Mouse (Mus musculus) erythroid progenitor cell, adult 5-6 weeks (primary cell): ENCODE data around the gene Nr6a1. TPM values are rescaled to one million over a fixed set of nuclear protein-coding genes. Genes with fewer than 3 reads are reported as not detected.

ENCODE experiments used
- ATAC-seq: replicated peaks from 2 replicates; pipeline ENCODE4 v1.8.0; 2016; ENCODE audit warnings: moderate number of reproducible peaks, mild to moderate bottlenecking, moderate TSS enrichment, inconsistent platforms; ENCODE audit not compliant: poor library complexity, low FRiP score, severe bottlenecking
- total RNA-seq, 2 experiments: library from RNA; stranded (forward) in 1 of 2; stranded (reverse) in 1 of 2; fragments of 150-400 nt in 1 of 2; fragments of 186-747, 209-891 nt in 1 of 2; gene quantifications; 2 replicates each; pipeline versions ENCODE4 v1.2.3 to v1.2.4; 2015 to 2017; ENCODE audit warnings: low replicate concordance in 2 of 2

The Nr6a1 gene
- total RNA-seq (2015; ENCODE audit: low replicate concordance) (0.84 TPM in 1 of 2 replicates, not detected in the other), total RNA-seq (2017; ENCODE audit: low replicate concordance) (0.13 TPM in 1 of 2 replicates, not detected in the other)

GRCm38 (mm10) chr2:38927115-38927979 lies at the start of gene Nr6a1:
Nr6a1 (minus strand) TSS chr2:38927688.
- ATAC-seq = peak; percentile 56

GRCm38 (mm10) chr2:38975941-38976805 lies 48.7 kb upstream of the Nr6a1 start:
- ATAC-seq = 0 out of 2 replicates have a peak, but pooled peaks have one; percentile 23

- ATAC-seq = no peak
Observed at GRCm38 (mm10) chr2:38975181-38975580, 47.7 kb upstream of the Nr6a1 start.

DNA sequence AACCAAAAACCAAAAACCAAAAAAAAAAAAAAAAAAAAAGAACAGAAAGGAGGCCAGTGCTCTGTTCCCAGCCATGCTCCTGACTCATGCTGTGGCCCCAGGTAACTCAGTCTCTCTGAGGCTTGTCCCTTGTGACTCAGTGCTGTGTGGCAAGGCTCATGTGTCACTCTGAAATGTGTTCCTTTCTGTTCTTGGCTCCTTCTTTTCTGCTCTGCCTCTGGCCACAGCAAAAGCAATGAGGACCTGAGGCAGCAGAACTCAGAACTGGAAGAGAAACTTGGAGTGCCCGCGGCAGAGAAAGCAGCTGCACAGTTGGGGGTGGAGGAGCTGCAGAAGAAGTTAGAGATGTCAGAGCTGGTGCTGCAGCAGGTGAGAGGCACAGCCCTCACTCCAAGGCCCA lies 46.7 kb upstream of the Nr6a1 start:
- no peak for ATAC-seq

DNA sequence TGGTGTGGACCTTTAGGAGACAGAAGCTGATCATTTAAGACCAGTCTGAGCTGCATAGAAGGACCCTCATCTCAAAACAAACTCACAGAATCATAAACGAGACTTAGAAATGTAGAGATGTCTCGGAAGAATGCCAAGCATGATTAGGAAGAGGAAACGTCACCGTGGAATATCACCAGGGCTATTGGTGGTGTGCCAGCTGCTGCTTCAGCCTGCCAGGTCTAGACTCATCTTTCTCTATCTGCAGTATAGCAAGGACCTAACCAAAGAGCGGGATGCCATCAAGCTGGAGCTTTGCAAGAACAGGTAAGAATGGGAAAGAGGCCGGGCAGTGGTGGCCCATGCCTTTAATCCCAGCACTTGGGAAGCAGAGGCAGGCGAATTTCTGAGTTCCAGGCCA lies 46.2 kb upstream of the Nr6a1 start:
- ATAC-seq = no peak

DNA sequence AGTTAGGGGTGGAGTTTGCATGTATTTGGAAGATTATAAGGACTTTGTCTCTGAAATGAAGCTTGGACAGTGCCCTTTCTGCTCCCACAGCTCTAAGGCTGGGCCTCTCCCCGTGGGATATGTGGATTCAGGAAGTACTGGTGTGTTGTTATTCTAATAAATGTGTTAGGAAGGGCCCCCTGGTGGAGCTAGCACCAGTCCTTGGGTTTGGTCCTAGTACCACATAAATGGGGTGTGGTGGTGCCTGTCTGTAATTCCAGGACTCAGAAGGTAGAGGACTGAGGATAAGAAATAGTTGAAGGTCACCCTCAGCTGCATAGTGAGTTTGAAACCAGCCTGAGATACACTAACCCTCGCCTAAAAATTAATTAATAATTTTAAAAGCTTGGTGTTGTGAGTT lies 45.7 kb upstream of the Nr6a1 start:
- ATAC-seq = no peak

DNA sequence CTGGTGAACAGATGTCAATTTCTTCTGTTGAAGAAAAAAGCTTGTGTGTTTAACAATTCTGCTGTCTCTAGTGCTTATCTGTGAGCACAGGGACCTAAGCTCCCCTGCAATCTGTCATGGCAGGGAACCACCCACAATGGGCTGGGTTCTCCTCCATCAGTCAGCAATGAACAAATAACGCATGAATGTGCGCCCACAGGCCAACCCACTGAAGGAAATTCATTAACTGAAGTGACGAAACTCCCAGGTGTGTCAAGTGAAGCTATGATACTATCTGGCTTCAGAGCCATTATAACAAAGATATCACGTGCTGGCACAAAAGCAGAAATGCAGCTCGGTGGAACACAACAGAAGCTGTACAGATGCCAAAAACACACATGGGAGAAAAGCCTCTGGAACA lies 42.6 kb upstream of the Nr6a1 start:
- ATAC-seq = peak; percentile 95

DNA sequence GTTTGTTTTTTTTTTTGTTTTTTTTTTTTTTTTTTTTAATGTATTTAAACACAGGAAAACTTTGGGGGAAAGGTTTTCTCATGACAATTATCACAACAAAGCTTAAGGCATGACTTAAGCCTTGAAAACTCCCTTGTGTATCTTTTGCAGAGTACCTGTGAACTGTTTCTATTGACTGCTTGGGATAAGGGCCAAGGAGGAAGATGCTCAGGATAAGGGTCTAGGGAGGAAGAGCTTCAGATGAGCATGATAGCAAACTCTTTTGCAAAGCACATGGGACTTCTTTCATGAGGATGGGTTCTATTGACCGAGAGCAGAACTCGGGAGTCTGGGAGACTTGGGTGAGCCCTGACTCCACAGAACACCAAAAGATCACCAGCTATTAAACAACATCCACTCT lies 42.2 kb upstream of the Nr6a1 start:
- ATAC-seq = no peak

- no peak for ATAC-seq
Observed at GRCm38 (mm10) chr2:38964198-38964597, 36.7 kb upstream of the Nr6a1 start.

- ATAC-seq = no peak
Observed at GRCm38 (mm10) chr2:38957671-38958223, 30.3 kb upstream of the Nr6a1 start.

DNA sequence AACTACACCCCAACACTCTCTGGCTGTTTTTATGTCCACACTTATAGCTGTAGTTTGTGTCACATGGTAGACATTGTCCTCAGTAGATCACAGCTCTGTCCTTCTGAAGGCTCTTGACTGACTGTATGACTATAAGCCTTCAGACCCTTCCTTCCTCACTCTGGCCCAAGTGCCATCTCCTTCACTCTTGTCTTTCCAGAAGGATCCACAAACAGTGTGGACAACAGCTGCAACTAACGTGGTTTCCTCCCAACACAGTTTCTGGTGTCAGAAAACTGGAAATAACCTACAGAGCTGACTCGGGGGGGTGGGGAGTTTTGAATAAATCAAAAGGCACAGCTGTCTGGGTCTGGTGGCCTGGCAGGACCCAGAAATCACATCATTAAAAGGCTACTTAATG lies 28.6 kb upstream of the Nr6a1 start:
- ATAC-seq = no peak

GRCm38 (mm10) chr2:38953152-38953883 lies 25.8 kb upstream of the Nr6a1 start:
- ATAC-seq = no peak

GRCm38 (mm10) chr2:38950281-38950719 lies 22.8 kb upstream of the Nr6a1 start:
- peak; percentile 89 for ATAC-seq

GRCm38 (mm10) chr2:38947566-38947965 lies 20.1 kb upstream of the Nr6a1 start:
- no peak for ATAC-seq

GRCm38 (mm10) chr2:38944460-38945161 lies 17.1 kb upstream of the Nr6a1 start:
- no peak for ATAC-seq

DNA sequence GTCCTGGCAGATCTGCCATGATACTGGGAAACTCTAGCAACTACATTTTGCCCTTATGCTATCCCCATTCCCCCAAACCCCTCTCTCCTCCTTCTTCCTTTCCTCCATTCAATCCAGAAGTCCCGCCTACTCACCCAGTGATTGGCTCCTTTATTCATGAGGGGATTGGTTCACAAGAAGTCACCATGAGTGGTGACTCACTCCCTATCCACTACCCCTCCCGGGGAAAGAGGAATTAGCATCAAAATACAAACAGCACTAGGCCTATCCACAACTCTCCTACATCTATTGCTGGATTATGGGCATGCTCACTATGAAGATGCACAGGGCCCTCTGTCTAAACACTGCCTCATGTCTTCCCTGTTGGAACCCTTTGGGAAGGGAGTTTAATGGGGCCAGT lies 16.5 kb upstream of the Nr6a1 start:
- ATAC-seq = no peak

DNA sequence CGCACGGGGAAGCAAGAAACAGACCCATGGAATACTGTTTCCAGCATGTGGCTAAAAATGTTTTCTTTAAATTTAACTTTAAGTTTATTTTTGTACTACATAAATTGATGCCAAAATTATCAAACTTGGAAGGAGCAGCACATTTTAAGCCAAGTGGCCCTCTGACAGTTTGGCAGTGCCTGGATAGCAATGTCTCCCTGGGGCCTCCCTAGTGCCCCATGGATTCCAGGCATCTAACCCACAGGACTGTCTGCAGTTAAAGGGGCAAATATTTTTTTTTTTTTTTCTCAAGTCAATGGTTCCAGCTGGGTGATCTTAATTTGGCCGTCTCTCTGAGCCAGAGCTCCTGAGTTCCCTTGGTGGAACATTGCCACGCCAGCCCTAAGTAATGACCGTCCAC lies 15.7 kb upstream of the Nr6a1 start:
- no peak for ATAC-seq

DNA sequence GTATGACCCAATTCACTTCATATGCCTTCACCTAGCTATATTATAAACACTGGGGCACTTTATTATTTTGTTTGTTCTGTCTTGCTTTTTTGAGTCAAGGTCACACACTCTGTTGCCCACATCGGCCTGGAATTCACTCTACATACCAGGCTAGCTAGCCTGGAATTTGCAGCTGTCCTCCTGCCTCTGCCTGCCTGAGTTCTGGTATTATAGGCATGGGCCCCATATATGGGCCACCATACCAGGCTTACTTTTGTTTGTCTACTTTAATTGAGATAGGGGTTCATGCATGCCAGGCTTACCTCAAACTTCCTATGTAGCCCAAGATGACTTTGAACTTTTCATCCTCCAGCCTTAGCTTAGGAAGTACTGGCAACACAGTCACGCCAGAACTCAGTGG lies 14.4 kb upstream of the Nr6a1 start:
- ATAC-seq = no peak

DNA sequence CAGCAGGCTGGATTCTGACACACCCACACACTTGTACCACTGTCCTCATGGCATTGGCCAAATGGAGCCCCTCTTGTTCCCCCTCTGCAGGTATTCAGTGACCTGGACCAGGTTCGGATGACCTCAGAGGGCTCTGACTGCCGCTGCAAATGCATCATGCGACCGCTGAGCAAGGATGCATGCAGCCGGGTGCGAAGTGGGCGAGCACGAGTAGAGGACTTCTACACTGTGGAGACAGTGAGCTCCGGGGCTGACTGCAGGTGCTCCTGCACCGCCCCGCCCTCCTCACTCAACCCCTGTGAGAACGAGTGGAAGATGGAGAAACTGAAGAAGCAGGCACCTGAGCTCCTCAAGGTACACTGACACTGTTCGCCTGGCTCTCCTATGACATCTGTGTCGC lies 13.9 kb upstream of the Nr6a1 start:
- ATAC-seq = no peak
